Mouse (Mus musculus) small intestine, adult 2 months (tissue): ENCODE results near the gene Gpr22.

Experiments
- CTCF ChIP-seq: fragments of 200-500 bp; IDR thresholded peaks from 2 replicates; pipeline ENCODE4 v1.5.1; 2012; ENCODE audit warnings: low read depth, mild to moderate bottlenecking, control low read depth, inconsistent platforms, low read length, moderate library complexity, mixed read lengths; ENCODE audit not compliant: insufficient replicate concordance, insufficient read length; ENCODE audit errors: extremely low read depth
- POLR2A ChIP-seq: fragments of 200-500 bp; IDR thresholded peaks from 2 replicates; pipeline ENCODE4 v1.6.1; 2012; ENCODE audit warnings: low read depth, mild to moderate bottlenecking, control low read depth, inconsistent platforms, low read length, moderate library complexity

GRCm38 (mm10) chr12:31747301-31747700, 33.6 kb upstream of the Gpr22 start:
- TF ChIP-seq CTCF (no peak), POLR2A (no peak)
